Mouse (Mus musculus): ENCODE data around the gene Atp8a2.

- TF ChIP-seq CTCF (IDR thresholded peaks at IDR 0.05) = no peak
- no peak for TF ChIP-seq EP300 (IDR thresholded peaks at IDR 0.05)
Observed at GRCm38 (mm10) chr14:59674556-59674955, 522.4 kb downstream of the Atp8a2 start.

All from lung, postnatal 0 days (tissue).